Mouse (Mus musculus) common myeloid progenitor, adult 5-6 weeks (primary cell): ENCODE measurements at regions not wholly inside any gene's neighbourhood (a gene's known extent, or its start where the extent isn't known, plus 50 kb on each side); places are given as distances from the start of the nearest gene placed in this dataset.
A peak's percentile ranks its signal among the peaks of the same experiment; 100 is the strongest.

Experiments
- ATAC-seq: replicated peaks from 2 replicates; pipeline ENCODE4 v1.8.0; 2016; ENCODE audit warnings: low read depth, mild to moderate bottlenecking, moderate TSS enrichment, inconsistent platforms; ENCODE audit not compliant: poor library complexity, severe bottlenecking

GRCm38 (mm10) chr2:7840612-7841011, 331.2 kb upstream of the Celf2 start:
- ATAC-seq = no peak

GRCm38 (mm10) chr2:7837877-7838276, 328.5 kb upstream of the Celf2 start:
- no peak for ATAC-seq

GRCm38 (mm10) chr2:7831239-7831638, 321.9 kb upstream of the Celf2 start:
- ATAC-seq = no peak

GRCm38 (mm10) chr2:7826272-7826671, 316.9 kb upstream of the Celf2 start:
- ATAC-seq = no peak

DNA sequence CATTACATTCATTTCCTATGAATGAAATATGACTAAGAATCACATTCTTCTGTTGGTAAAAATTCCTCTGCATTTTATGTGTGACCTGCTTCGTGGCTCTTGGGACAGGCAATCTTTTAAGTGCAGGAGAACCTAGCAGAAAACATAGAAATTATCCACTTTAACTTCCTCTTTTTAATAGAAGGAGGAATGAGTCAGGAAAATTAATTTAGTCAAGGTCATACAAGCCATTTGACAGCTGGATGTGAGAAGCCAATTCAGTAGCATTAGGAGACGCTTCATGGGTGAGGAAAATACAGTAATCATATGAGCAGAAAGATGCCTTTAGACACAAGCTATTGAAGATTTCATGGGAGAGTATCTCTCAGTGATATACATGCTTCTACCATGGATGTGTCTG, 287.1 kb upstream of the Celf2 start:
- ATAC-seq = 0 out of 2 replicates have a peak, but pooled peaks have one; percentile 39

DNA sequence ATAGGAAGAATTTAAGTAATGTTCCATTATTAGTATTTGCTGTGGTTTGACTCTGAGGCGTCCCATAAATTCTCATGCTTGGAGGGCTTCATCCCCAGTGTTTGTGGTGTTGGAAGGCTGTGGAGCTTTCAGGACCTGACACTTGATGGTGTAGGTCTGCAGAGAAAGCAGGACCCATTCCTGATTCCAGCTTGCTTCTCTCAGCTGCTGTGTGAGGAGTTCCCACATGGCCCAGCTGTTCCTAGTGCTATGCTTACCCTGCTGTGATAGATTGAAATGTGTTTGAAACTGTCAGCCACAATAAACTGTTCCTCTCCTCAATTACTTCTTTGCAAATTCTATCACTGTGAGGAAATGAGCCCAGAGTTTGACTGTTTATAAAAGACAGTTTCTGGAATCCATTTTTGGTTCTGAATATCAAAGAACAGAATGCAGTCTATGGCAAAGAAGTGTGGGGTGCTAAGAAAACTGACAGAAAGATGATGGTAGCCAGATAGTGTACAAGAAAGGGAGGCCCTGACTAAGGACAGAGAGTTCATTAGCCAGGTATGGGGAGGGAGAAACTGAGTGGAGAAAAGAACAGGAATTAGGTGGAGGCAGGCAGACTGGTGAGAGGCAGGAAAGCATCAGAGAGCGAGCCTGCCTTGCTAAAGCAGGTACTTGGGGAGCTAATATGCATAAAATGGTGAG, 283.2 kb upstream of the Celf2 start:
- ATAC-seq = no peak

- ATAC-seq = no peak
These were observed 269.2 kb upstream of the Celf2 start for GRCm38 (mm10) chr2:7778610-7779009.

DNA sequence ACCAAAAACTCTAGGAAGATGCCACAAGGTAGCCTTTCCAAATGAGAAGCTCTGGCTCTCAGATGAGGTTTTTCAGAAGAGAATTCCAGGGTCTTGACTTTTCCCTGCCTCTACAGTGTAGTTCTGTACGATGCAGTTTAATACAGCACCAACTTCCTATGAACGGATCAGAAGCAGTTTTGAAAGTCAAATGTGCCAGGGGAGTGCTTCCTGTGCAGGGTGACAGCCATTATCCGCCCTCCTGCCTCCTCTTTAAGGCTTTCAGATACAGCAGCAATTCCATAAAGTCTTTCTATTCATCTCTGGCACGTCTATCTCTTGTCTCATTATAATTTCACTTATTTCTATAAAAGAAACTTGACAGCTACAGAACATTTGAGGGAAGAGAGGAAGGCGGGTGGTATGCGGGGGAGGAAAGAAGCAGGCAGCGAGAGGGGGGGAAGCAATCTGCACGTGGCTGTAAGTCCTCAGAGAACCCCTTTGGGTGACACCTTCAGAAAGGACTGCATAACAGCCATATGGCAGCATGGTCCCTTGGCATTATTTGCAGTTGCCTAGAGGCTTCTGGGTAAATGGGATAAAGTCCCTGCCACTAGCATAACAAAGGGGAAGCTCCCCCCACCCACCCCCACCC, 224.9 kb upstream of the Celf2 start:
- ATAC-seq = no peak

- no peak for ATAC-seq
These were observed 221.6 kb upstream of the Celf2 start for GRCm38 (mm10) chr2:7730960-7731359.

DNA sequence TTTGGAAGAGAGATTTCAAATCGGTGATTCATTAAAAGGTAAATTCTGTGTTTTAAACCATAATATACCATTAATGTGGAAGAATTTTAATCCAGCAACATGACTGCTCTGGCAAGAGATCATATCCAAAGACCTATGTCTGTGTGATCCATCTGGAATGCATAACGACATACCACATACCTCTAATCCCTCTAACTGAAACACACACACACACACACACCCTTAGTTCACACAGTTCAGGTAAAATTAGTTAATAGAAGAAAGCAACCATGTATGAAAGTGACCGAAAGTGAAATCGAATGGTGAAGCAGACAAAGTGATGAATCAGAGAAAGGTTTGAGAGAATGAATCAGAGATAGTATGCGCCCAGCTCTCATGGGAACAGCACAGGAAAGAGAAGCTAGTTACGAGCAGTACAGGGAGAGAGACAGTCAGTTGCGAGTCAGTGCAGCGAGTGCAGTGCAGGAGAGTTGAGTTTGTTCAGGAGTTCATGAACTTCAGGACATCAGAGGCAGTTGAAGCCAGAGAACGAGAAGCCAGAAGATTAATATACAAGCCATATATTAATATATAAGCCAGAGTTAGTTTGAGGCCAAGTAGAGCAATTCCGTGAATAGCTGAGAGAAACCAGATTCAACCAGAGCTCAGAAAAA, 213.0 kb upstream of the Celf2 start:
- no peak for ATAC-seq

DNA sequence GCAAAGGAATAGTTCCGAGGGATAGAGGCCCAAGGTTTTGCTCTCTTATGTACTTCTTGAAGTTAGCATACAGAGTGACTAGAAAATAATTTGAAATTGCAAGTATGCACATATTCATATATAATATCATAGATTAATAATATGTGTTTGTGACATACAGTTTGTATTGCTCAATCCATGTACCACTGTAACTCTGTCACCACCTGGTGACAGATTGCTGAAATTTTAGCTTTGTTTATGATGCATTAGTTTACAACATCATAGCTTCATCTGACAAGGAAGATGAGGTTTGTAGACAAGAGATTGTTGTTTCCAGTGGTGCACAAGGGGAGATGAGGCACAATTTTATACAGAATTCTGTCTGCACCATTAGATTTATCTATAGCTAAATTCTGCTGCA, 201.7 kb upstream of the Celf2 start:
- no peak for ATAC-seq

DNA sequence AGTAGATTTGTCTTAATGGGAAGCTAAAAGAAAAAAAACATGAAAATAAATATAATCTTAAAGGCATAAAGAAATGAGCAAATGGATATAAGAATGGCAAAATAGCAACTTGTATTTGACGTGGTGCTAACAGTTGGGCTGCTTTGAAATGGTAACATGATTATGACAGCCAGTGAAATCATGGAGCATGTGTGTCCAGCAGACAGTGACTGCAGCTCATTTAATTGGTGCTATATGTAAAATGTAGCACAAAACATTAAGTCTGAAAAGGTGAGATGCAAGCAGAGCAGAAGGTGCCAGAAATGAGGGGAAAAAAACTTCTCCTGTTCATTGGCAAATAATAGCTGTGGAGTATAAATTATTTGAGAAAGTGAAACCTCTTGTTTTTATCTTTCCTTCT, 201.1 kb upstream of the Celf2 start:
- ATAC-seq = no peak

GRCm38 (mm10) chr2:7683355-7683754, 174.0 kb upstream of the Celf2 start:
- ATAC-seq = no peak

GRCm38 (mm10) chr2:7640892-7641291, 131.5 kb upstream of the Celf2 start:
- ATAC-seq = no peak

- ATAC-seq = no peak
These were observed 113.4 kb upstream of the Celf2 start for GRCm38 (mm10) chr2:7622716-7623285.

DNA sequence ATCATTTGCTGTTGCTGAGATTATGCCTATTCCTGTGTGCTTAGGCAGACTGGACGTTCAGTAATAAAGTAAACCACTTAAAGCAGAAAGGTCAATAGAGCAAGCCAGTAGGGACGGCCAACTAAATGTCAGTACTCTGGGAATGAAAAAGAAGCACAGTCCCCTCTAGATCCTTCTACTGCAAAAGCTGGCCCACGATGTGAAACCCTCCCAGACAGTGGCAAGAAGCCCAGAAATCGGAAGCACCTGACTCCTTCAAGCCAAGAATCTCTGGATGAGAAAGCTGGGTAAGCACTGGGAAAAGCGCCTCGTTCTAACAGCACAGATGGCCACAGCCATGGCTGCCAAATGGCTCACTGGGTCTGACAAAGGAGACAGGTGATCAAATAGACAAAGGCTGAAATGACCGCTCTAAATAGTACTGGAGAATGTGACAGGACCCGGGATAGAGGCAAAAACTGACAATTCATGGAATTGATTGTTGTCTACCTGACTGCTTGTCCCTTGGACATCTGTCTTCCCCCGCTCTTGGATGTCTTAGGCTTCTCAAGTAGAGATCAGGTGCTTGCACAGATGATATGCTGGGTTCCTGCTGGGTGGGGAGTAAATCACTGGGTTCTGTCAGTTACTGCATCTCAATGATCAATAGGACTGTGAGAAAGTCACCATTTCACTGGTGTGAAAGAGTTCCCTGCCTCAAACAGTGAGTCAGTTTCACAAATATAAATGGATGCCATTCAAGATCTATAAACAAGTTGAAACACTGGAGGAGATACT, 110.7 kb upstream of the Celf2 start:
- ATAC-seq = no peak

GRCm38 (mm10) chr2:7578196-7578595, 68.8 kb upstream of the Celf2 start:
- no peak for ATAC-seq
